Mouse (Mus musculus) layer of hippocampus, adult 9-10 months (tissue): Measurements from ENCODE around the gene Phldb1.
"Not testable (repeated sequence)": the region's sequence is repeated elsewhere in the genome, so short reads cannot be mapped to it uniquely, and the experiment has no call there.

Source experiments
- DNase-seq: peaks from one replicate; pipeline ENCODE4 v3.0.0; 2022; ENCODE audit warnings: low spot score

Gene Phldb1

GRCm38 (mm10) chr9:44652027-44652426 lies 83.0 kb downstream of the Phldb1 start:
- DNase-seq: peak; percentile 27

GRCm38 (mm10) chr9:44648881-44649281 lies 86.1 kb downstream of the Phldb1 start:
- DNase-seq: no peak

- DNase-seq: no peak
Measured at GRCm38 (mm10) chr9:44647656-44648055, 87.3 kb downstream of the Phldb1 start.

- no peak for DNase-seq
Measured at GRCm38 (mm10) chr9:44647026-44647425, 88.0 kb downstream of the Phldb1 start.

GRCm38 (mm10) chr9:44646366-44646765 lies 88.6 kb downstream of the Phldb1 start:
- DNase-seq: no peak

- no peak for DNase-seq
Measured at GRCm38 (mm10) chr9:44645924-44646323, 89.1 kb downstream of the Phldb1 start.

GRCm38 (mm10) chr9:44645481-44645880 lies 89.5 kb downstream of the Phldb1 start:
- no peak for DNase-seq

- DNase-seq: no peak
Measured at GRCm38 (mm10) chr9:44644186-44644585, 90.8 kb downstream of the Phldb1 start.

GRCm38 (mm10) chr9:44643103-44643502 lies 91.9 kb downstream of the Phldb1 start:
- no peak for DNase-seq

- no peak for DNase-seq
Measured at GRCm38 (mm10) chr9:44641616-44642015, 93.4 kb downstream of the Phldb1 start.

GRCm38 (mm10) chr9:44640646-44641357 lies 94.2 kb downstream of the Phldb1 start:
- DNase-seq: no peak

GRCm38 (mm10) chr9:44640028-44640427 lies 95.0 kb downstream of the Phldb1 start:
- DNase-seq: not testable (repeated sequence)

GRCm38 (mm10) chr9:44638726-44639125 lies 96.3 kb downstream of the Phldb1 start:
- DNase-seq: not testable (repeated sequence)

- DNase-seq: no peak
Measured at GRCm38 (mm10) chr9:44637551-44638169, 97.3 kb downstream of the Phldb1 start.
